Mouse (Mus musculus) stomach, embryonic 14.5 days (tissue): ENCODE data around the gene Snrnp35. TPM values are rescaled to one million over a fixed set of nuclear protein-coding genes. Genes with fewer than 3 reads are reported as not detected.

Experiments used
- ATAC-seq: fragments of 200-750 bp; cut with Nextera tagmentation; 2 replicates; pipeline ENCODE4 v1.8.0; 2017; ENCODE audit warnings: low read depth, moderate TSS enrichment; ENCODE audit not compliant: insufficient number of reproducible peaks, insufficient read depth, low FRiP score
- H3K27ac ChIP-seq: fragments of 300-500 bp; sonication (generic); 2 replicates; pipeline ENCODE4 v1.5.1; 2014; ENCODE audit warnings: mild to moderate bottlenecking, low read length, moderate library complexity, mixed read lengths
- H3K27me3 ChIP-seq: fragments of 300-500 bp; sonication (generic); 2 replicates; pipeline ENCODE4 v1.6.1; 2014; ENCODE audit warnings: low read length, control low read depth, mixed read lengths; ENCODE audit not compliant: control insufficient read depth, insufficient read depth
- H3K36me3 ChIP-seq: fragments of 300-500 bp; sonication (generic); 2 replicates; pipeline ENCODE4 v1.6.1; 2014; ENCODE audit warnings: mild to moderate bottlenecking, control low read depth, low read length, moderate library complexity, mixed read lengths; ENCODE audit not compliant: control insufficient read depth, insufficient read depth
- H3K4me1 ChIP-seq: fragments of 300-500 bp; sonication (generic); 2 replicates; pipeline ENCODE4 v1.6.1; 2014; ENCODE audit warnings: low read length, control low read depth, mixed read lengths; ENCODE audit not compliant: control insufficient read depth, insufficient read depth
- H3K4me2 ChIP-seq: fragments of 300-500 bp; sonication (generic); replicated peaks from 2 replicates; pipeline ENCODE4 v1.6.1; 2014; ENCODE audit warnings: low read depth, low read length, control low read depth
- H3K4me3 ChIP-seq: fragments of 300-500 bp; sonication (generic); 2 replicates; pipeline ENCODE4 v1.5.1; 2014; ENCODE audit warnings: low read depth, low read length, control low read depth
- H3K9ac ChIP-seq: fragments of 300-500 bp; sonication (generic); replicated peaks from 2 replicates; pipeline ENCODE4 v1.6.1; 2014; ENCODE audit warnings: low read depth, mild to moderate bottlenecking, control low read depth, low read length, moderate library complexity, mixed read lengths
- H3K9me3 ChIP-seq: fragments of 300-500 bp; sonication (generic); 2 replicates; pipeline ENCODE4 v1.6.1; 2016; ENCODE audit warnings: low read depth, low read length, control low read depth; ENCODE audit not compliant: control insufficient read depth
- WGBS: fragments of 180-500 bp; shearing (Covaris S2); extraction: QIAGEN DNeasy Blood & Tissue Kit; methylation state at CpG from one replicate; pipeline ENCODE4 v1.1.7; 2014; 5-methylcytosine and 5-hydroxymethylcytosine counted together
- polyA plus RNA-seq: library from polyadenylated mRNA; unstranded; fragments of >200 nt; fragmentation: Nextera tagmentation; extraction: Ambion mirVana; gene quantifications from 2 replicates; pipeline ENCODE4 v1.2.1, GENCODE M21; 2014

Gene Snrnp35
- polyA plus RNA-seq: 11.5 and 14.2 TPM in 2 replicates

- Histone ChIP-seq H3K9me3 (no peaks in the 10 kb centered on the region), H3K4me1 (peaks cover 8% of the 10 kb centered on the region), H3K27ac (peak within 1 kb of the TSS; percentile 100), H3K4me2 (peak within 1 kb of the TSS; percentile 64), H3K4me3 (peak within 1 kb of the TSS; percentile 68), H3K27me3 (no peaks in the 10 kb centered on the region), H3K36me3 (no peaks in the 10 kb centered on the region; the same call in 1 of the 2 replicates), H3K9ac (peak within 1 kb of the TSS; percentile 81)
- peak; percentile 87 for ATAC-seq
- under 1% methylated on average over 48 of the region's 48 CpGs for WGBS
These were observed at the start of gene Snrnp35 for GRCm38 (mm10) chr5:124482966-124483654. Gene Snrnp35, plus strand, starts transcription at chr5:124483134.

- no peaks in the 10 kb centered on the region for H3K27me3 ChIP-seq
- WGBS: 86% methylated on average over 5 of the region's 5 CpGs
- no peak for ATAC-seq
- no peak overlapping the region for H3K4me3 ChIP-seq
- H3K9ac ChIP-seq: no peak overlapping the region
- no peak overlapping the region for H3K4me2 ChIP-seq
- no peaks in the 10 kb centered on the region for H3K36me3 ChIP-seq
- H3K9me3 ChIP-seq: no peaks in the 10 kb centered on the region
- no peak overlapping the region for H3K27ac ChIP-seq
- no peaks in the 10 kb centered on the region for H3K4me1 ChIP-seq
These were observed 44.7 kb upstream of the Snrnp35 start for GRCm38 (mm10) chr5:124438229-124438628.

DNA sequence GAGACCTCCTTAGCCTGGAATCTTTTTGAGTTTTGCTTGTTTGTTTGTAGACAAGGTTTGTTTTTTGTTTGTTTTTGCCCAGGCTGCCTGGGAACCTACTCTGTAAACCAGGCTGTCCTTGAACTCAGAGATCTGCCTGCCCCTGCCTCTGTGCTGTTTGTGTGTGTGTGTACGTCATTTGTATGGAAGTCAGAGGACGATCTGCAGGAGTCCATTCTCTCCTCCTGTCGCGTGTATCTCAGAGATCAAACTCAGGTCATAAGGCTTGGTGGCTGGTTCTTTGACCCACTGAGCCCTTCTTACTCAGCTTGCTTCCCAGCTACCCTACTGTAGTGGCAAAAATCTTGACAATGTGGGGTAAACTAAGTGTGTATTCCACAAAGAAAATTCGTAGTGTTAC is 44.2 kb upstream of the Snrnp35 start:
- WGBS: 60% methylated on average over 5 of the region's 5 CpGs
- peak overlapping the region; percentile 71 for H3K27ac ChIP-seq
- ATAC-seq: no peak
- no peak overlapping the region for H3K9ac ChIP-seq
- H3K9me3 ChIP-seq: no peaks in the 10 kb centered on the region
- peak overlapping the region; percentile 96 for H3K4me2 ChIP-seq
- H3K36me3 ChIP-seq: no peaks in the 10 kb centered on the region
- no peak overlapping the region for H3K4me3 ChIP-seq
- H3K27me3 ChIP-seq: no peaks in the 10 kb centered on the region
- H3K4me1 ChIP-seq: no peaks in the 10 kb centered on the region

GRCm38 (mm10) chr5:124439447-124440093 is 43.4 kb upstream of the Snrnp35 start, which contains the start of gene Kmt5a:
Gene Kmt5a, plus strand, starts transcription at chr5:124439930.
- WGBS: under 1% methylated on average over 34 of the region's 34 CpGs
- peak; percentile 98 for ATAC-seq
- peaks cover 2% of the 10 kb centered on the region; the same call in 1 of the 2 replicates for H3K4me1 ChIP-seq

GRCm38 (mm10) chr5:124440094-124440701 is 42.7 kb upstream of the Snrnp35 start:
- peak overlapping the region; percentile 88 for H3K27ac ChIP-seq
- no peaks in the 10 kb centered on the region for H3K36me3 ChIP-seq
- H3K9me3 ChIP-seq: no peaks in the 10 kb centered on the region
- H3K9ac ChIP-seq: peak overlapping the region; percentile 61
- ATAC-seq: peak; percentile 39; the same call in 1 of the 2 replicates
- peak overlapping the region; percentile 76 for H3K4me3 ChIP-seq
- H3K4me2 ChIP-seq: peak overlapping the region; percentile 96
- no peaks in the 10 kb centered on the region for H3K27me3 ChIP-seq
- WGBS: under 1% methylated on average over 30 of the region's 30 CpGs
- H3K4me1 ChIP-seq: peaks cover 6% of the 10 kb centered on the region; the same call in 1 of the 2 replicates

More at GRCm38 (mm10) chr5:124439447-124440093, 43.4 kb upstream of the Snrnp35 start, which contains the start of gene Kmt5a:
- H3K27ac ChIP-seq: peak within 1 kb of the TSS; percentile 88
- H3K4me2 ChIP-seq: peak within 1 kb of the TSS; percentile 96
- H3K9me3 ChIP-seq: no peaks in the 10 kb centered on the region
- H3K27me3 ChIP-seq: no peaks in the 10 kb centered on the region
- H3K9ac ChIP-seq: peak within 1 kb of the TSS; percentile 61
- H3K36me3 ChIP-seq: no peaks in the 10 kb centered on the region
- peak within 1 kb of the TSS; percentile 76 for H3K4me3 ChIP-seq

DNA sequence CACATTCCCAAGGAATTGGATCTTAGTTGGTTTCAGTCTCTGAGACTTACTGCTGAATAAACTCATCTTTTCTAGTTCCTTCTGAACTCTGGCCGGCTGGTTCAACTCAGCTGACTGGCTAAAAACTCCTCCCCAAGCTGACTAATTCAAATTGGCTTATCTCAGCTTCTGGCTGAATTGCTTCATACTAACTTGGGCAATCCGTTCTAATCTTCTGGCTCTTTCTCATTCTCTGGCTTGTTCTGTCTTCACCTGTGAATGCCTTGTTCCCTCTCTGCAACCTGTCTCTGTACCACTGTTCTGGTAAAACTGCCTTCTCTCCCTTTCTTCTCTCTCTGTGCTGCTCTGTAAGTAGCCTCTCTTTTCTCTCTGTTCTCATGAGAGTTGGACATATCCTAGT is 40.3 kb upstream of the Snrnp35 start:
- no peak for ATAC-seq
- Histone ChIP-seq H3K27me3 (no peaks in the 10 kb centered on the region), H3K4me3 (no peak overlapping the region), H3K4me2 (no peak overlapping the region), H3K9ac (no peak overlapping the region), H3K4me1 (peaks cover 6% of the 10 kb centered on the region; the same call in 1 of the 2 replicates), H3K36me3 (peaks cover 6% of the 10 kb centered on the region; the same call in 1 of the 2 replicates), H3K9me3 (no peaks in the 10 kb centered on the region), H3K27ac (no peak overlapping the region)
- WGBS: 90% methylated on average over 2 of the region's 2 CpGs

- Histone ChIP-seq H3K4me1 (peaks cover 6% of the 10 kb centered on the region; the same call in 1 of the 2 replicates), H3K36me3 (peaks cover 20% of the 10 kb centered on the region), H3K27ac (no peak overlapping the region), H3K9me3 (no peaks in the 10 kb centered on the region), H3K4me3 (no peak overlapping the region), H3K4me2 (peak overlapping the region; percentile 82; the same call in 1 of the 2 replicates), H3K27me3 (no peaks in the 10 kb centered on the region), H3K9ac (no peak overlapping the region; the same call in 1 of the 2 replicates)
- no peak for ATAC-seq
- WGBS: 62% methylated on average over 3 of the region's 3 CpGs
These were observed 38.7 kb upstream of the Snrnp35 start for GRCm38 (mm10) chr5:124444208-124444607.
